Mouse (Mus musculus): ENCODE data around the gene Ndrg2. TPM values are rescaled to one million over a fixed set of nuclear protein-coding genes. Genes with fewer than 3 reads are reported as not detected.
"Not testable (repeated sequence)": the region's sequence is repeated elsewhere in the genome, so short reads cannot be mapped to it uniquely, and the experiment has no call there.

The Ndrg2 gene
- 712 and 1,011 TPM in 2 replicates for polyA plus RNA-seq (2012; rRNA removed)

GRCm38 (mm10) chr14:51913960-51914762, at the start of gene Ndrg2:
Ndrg2 (minus strand) TSS chr14:51914158.
- DNase-seq (ENCODE audit: extremely low spot score in 1 of 2, low spot score in 1 of 2): peak; percentile 69 to 75

GRCm38 (mm10) chr14:51960316-51960715, 46.4 kb upstream of the Ndrg2 start:
- DNase-seq (ENCODE audit: extremely low spot score in 1 of 2, low spot score in 1 of 2): peak in 1 of 2 experiments; percentile 5

GRCm38 (mm10) chr14:51943336-51943735, 29.4 kb upstream of the Ndrg2 start:
- no peak for DNase-seq (ENCODE audit: extremely low spot score in 1 of 2, low spot score in 1 of 2)

- no peak for DNase-seq (ENCODE audit: extremely low spot score in 1 of 2, low spot score in 1 of 2)
Measured at GRCm38 (mm10) chr14:51942236-51942635, 28.3 kb upstream of the Ndrg2 start.

GRCm38 (mm10) chr14:51941577-51941976, 27.6 kb upstream of the Ndrg2 start:
- DNase-seq (ENCODE audit: extremely low spot score in 1 of 2, low spot score in 1 of 2): no peak

- DNase-seq (ENCODE audit: extremely low spot score in 1 of 2, low spot score in 1 of 2): no peak
Measured at GRCm38 (mm10) chr14:51940944-51941560, 27.1 kb upstream of the Ndrg2 start.

GRCm38 (mm10) chr14:51939005-51939404, 25.0 kb upstream of the Ndrg2 start:
- DNase-seq (ENCODE audit: extremely low spot score in 1 of 2, low spot score in 1 of 2): no peak

GRCm38 (mm10) chr14:51932092-51933020, 18.4 kb upstream of the Ndrg2 start:
- no peak for DNase-seq (ENCODE audit: extremely low spot score in 1 of 2, low spot score in 1 of 2)

GRCm38 (mm10) chr14:51930824-51931223, 16.9 kb upstream of the Ndrg2 start:
- DNase-seq (ENCODE audit: extremely low spot score in 1 of 2, low spot score in 1 of 2): peak; percentile 60 to 82

- no peak for DNase-seq (ENCODE audit: extremely low spot score in 1 of 2, low spot score in 1 of 2)
Measured at GRCm38 (mm10) chr14:51929968-51930367, 16.0 kb upstream of the Ndrg2 start.

- peak; percentile 65 to 79 for DNase-seq (ENCODE audit: extremely low spot score in 1 of 2, low spot score in 1 of 2)
Measured at GRCm38 (mm10) chr14:51929309-51929943, 15.5 kb upstream of the Ndrg2 start.

- DNase-seq (ENCODE audit: extremely low spot score in 1 of 2, low spot score in 1 of 2): not testable (repeated sequence)
Measured at GRCm38 (mm10) chr14:51926930-51927329, 13.0 kb upstream of the Ndrg2 start.

GRCm38 (mm10) chr14:51923492-51923891, 9.5 kb upstream of the Ndrg2 start:
- DNase-seq (ENCODE audit: extremely low spot score in 1 of 2, low spot score in 1 of 2): no peak

GRCm38 (mm10) chr14:51922910-51923309, 9.0 kb upstream of the Ndrg2 start:
- no peak for DNase-seq (ENCODE audit: extremely low spot score in 1 of 2, low spot score in 1 of 2)

- DNase-seq (ENCODE audit: extremely low spot score in 1 of 2, low spot score in 1 of 2): no peak
Measured at GRCm38 (mm10) chr14:51922571-51922865, 8.6 kb upstream of the Ndrg2 start, which contains the start of gene Rnase13. Rnase13 (minus strand) TSS chr14:51922773.

- peak; percentile 52 to 59 for DNase-seq (ENCODE audit: extremely low spot score in 1 of 2, low spot score in 1 of 2)
Measured at GRCm38 (mm10) chr14:51921759-51922570, 8.0 kb upstream of the Ndrg2 start.

- no peak for DNase-seq (ENCODE audit: extremely low spot score in 1 of 2, low spot score in 1 of 2)
Measured at GRCm38 (mm10) chr14:51918966-51919365, 5.0 kb upstream of the Ndrg2 start.

GRCm38 (mm10) chr14:51918125-51918524, 4.2 kb upstream of the Ndrg2 start, which contains the start of gene Tppp2:
Tppp2 (plus strand) TSS chr14:51918425.
- DNase-seq (ENCODE audit: extremely low spot score in 1 of 2, low spot score in 1 of 2): no peak

GRCm38 (mm10) chr14:51916539-51916938, 2.6 kb upstream of the Ndrg2 start:
- DNase-seq (ENCODE audit: extremely low spot score in 1 of 2, low spot score in 1 of 2): no peak

GRCm38 (mm10) chr14:51915030-51915429, 1.1 kb upstream of the Ndrg2 start:
- DNase-seq (ENCODE audit: extremely low spot score in 1 of 2, low spot score in 1 of 2): no peak
